Mouse (Mus musculus): ENCODE data around the gene Pacsin1.

DNA sequence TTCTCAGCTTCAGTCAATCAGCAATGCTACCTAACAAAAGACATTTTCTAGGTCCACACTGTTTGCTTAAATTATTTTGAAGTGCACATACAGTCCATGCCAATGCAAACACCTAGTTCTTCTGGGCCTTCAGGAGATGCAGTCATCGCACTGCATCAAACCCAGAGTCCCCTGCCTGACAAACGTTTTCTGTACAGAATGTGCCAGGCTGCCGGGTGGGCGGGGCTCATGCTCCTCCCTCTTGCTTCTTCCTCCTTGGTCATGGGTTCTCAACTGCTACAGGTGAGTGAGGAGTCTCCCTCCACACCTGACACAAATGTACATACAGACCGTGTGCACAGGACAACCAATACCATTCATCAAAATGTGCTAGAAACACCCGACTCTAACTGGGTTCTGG, 104.9 kb downstream of the Pacsin1 start:
- TF ChIP-seq CTCF (IDR thresholded peaks at IDR 0.05; ENCODE audit: low read depth) (no peak), EP300 (IDR thresholded peaks at IDR 0.05; ENCODE audit: low read depth) (no peak)

Measured in liver, embryonic 14.5 days (tissue).